Mouse (Mus musculus): ENCODE data around the gene 2300002M23Rik. TPM values are rescaled to one million over a fixed set of nuclear protein-coding genes. Genes with fewer than 3 reads are reported as not detected.

Gene 2300002M23Rik
- polyA plus RNA-seq, 1 experiment from 2014 or later: not detected

DNA sequence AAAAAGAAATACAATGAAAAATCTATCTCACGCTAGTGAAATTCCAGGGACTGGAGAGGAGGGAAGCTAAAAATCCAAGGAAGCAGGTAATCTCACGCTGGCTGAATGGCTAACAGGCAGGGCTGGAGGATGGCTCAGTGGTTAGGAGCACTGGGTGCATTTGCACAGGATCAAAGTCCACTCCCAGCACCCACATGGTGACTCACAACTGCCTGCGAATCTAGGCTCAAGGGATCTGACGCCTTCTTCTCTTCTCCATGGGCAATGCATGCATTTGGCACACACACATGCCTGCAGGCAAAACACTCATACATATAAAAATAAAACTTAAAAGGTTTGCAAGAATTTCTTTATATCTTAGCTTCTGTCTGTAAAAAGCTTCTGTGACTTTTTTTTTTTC, 29.8 kb upstream of the 2300002M23Rik start:
- Histone ChIP-seq H3K4me2 (no peak overlapping the region), H3K27me3 (ENCODE audit: insufficient read depth, low read length) (no peaks in the 10 kb centered on the region), H3K36me3 (ENCODE audit: insufficient read depth) (no peaks in the 10 kb centered on the region), H3K9me3 (ENCODE audit: low read depth, low read length) (no peaks in the 10 kb centered on the region), H3K9ac (no peak overlapping the region), H3K27ac (ENCODE audit: low read depth) (no peak overlapping the region), H3K4me1 (ENCODE audit: insufficient read depth) (no peaks in the 10 kb centered on the region), H3K4me3 (ENCODE audit: low read depth, low read length) (no peak overlapping the region)
- 75% methylated on average over 4 of the region's 4 CpGs for WGBS
- no peak for DNase-seq
- ATAC-seq (ENCODE audit: insufficient read depth): no peak
- TF ChIP-seq CTCF (IDR thresholded peaks at IDR 0.05; ENCODE audit: low read depth): no peak

- H3K9me3 ChIP-seq (ENCODE audit: low read depth, low read length): no peaks in the 10 kb centered on the region
- H3K4me1 ChIP-seq (ENCODE audit: insufficient read depth): no peaks in the 10 kb centered on the region
- 71% methylated on average over 1 of the region's 1 CpGs for WGBS
- H3K27me3 ChIP-seq (ENCODE audit: insufficient read depth, low read length): no peaks in the 10 kb centered on the region
- no peak overlapping the region for H3K27ac ChIP-seq (ENCODE audit: low read depth)
- no peak overlapping the region for H3K9ac ChIP-seq
- DNase-seq (no peak), ATAC-seq (ENCODE audit: insufficient read depth) (no peak)
- no peaks in the 10 kb centered on the region for H3K36me3 ChIP-seq (ENCODE audit: insufficient read depth)
- H3K4me3 ChIP-seq (ENCODE audit: low read depth, low read length): no peak overlapping the region
- TF ChIP-seq CTCF (IDR thresholded peaks at IDR 0.05; ENCODE audit: low read depth): no peak
- H3K4me2 ChIP-seq: no peak overlapping the region
These were observed 28.8 kb upstream of the 2300002M23Rik start for GRCm38 (mm10) chr17:35538476-35538875.

DNA sequence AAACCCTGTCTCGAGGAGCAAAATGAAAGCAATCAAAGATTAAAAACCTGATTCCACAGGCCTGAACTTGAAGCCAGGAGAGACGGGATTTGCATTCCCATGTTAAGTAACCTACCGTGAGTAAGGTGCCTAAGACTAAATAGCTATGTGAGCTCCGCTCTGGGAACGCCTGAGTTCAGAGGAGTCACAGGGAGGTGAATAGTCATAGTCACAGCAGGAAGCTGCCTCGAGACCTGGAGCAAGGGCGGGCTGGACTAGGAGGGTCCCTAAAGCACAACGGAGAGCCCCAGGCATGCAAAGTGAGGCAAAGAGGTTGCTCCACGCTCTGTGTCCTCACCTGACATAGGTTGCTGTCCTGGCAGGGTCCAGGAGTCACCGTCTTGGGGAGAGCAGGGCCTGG, 27.7 kb upstream of the 2300002M23Rik start:
- WGBS: 55% methylated on average over 10 of the region's 10 CpGs
- no peak for TF ChIP-seq CTCF (IDR thresholded peaks at IDR 0.05; ENCODE audit: low read depth)
- no peaks in the 10 kb centered on the region for H3K9me3 ChIP-seq (ENCODE audit: low read depth, low read length)
- no peaks in the 10 kb centered on the region for H3K36me3 ChIP-seq (ENCODE audit: insufficient read depth)
- no peak overlapping the region for H3K4me3 ChIP-seq (ENCODE audit: low read depth, low read length)
- no peak overlapping the region for H3K4me2 ChIP-seq
- DNase-seq (no peak), ATAC-seq (ENCODE audit: insufficient read depth) (no peak)
- H3K9ac ChIP-seq: no peak overlapping the region
- H3K27ac ChIP-seq (ENCODE audit: low read depth): no peak overlapping the region
- no peaks in the 10 kb centered on the region for H3K4me1 ChIP-seq (ENCODE audit: insufficient read depth)
- H3K27me3 ChIP-seq (ENCODE audit: insufficient read depth, low read length): no peaks in the 10 kb centered on the region

GRCm38 (mm10) chr17:35542761-35543411, 24.4 kb upstream of the 2300002M23Rik start:
- no peak for DNase-seq

DNA sequence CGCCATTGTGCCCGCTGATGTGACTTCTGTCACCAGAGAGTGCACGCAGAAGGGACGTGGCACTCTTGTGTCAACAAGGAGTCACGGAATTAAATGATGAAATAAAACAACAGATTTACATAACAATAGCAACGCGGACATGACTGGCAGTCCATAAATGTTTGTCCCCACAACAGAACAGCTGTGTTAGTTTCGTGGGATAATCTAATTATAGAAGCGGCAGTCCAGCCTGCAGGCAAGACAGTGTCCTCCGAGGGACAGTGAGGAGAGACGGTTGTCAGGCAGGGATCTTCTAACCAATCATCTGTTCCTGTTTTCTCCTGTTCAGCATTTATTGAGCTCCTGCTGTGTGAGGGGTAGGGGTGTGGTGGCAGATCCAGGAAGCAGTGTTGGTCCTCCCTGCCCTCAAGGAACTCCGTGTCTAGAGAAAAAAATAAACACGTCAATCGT, 23.8 kb upstream of the 2300002M23Rik start:
- no peaks in the 10 kb centered on the region for H3K4me1 ChIP-seq (ENCODE audit: insufficient read depth)
- H3K27me3 ChIP-seq (ENCODE audit: insufficient read depth, low read length): no peaks in the 10 kb centered on the region
- no peak overlapping the region for H3K4me3 ChIP-seq (ENCODE audit: low read depth, low read length)
- no peaks in the 10 kb centered on the region for H3K36me3 ChIP-seq (ENCODE audit: insufficient read depth)
- H3K9me3 ChIP-seq (ENCODE audit: low read depth, low read length): no peaks in the 10 kb centered on the region
- no peak for DNase-seq
- H3K27ac ChIP-seq (ENCODE audit: low read depth): no peak overlapping the region
- TF ChIP-seq CTCF (IDR thresholded peaks at IDR 0.05; ENCODE audit: low read depth): no peak
- H3K9ac ChIP-seq: no peak overlapping the region
- 49% methylated on average over 14 of the region's 14 CpGs for WGBS
- no peak for ATAC-seq (ENCODE audit: insufficient read depth)
- no peak overlapping the region for H3K4me2 ChIP-seq

More at GRCm38 (mm10) chr17:35542761-35543411, 24.4 kb upstream of the 2300002M23Rik start:
- H3K9me3 ChIP-seq (ENCODE audit: low read depth, low read length): no peaks in the 10 kb centered on the region
- H3K27ac ChIP-seq (ENCODE audit: low read depth): no peak overlapping the region
- H3K9ac ChIP-seq: no peak overlapping the region
- ATAC-seq (ENCODE audit: insufficient read depth): no peak
- no peaks in the 10 kb centered on the region for H3K4me1 ChIP-seq (ENCODE audit: insufficient read depth)
- H3K4me2 ChIP-seq: no peak overlapping the region
- no peak overlapping the region for H3K4me3 ChIP-seq (ENCODE audit: low read depth, low read length)
- H3K27me3 ChIP-seq (ENCODE audit: insufficient read depth, low read length): no peaks in the 10 kb centered on the region
- WGBS: 72% methylated on average over 15 of the region's 15 CpGs
- no peaks in the 10 kb centered on the region for H3K36me3 ChIP-seq (ENCODE audit: insufficient read depth)
- TF ChIP-seq CTCF (IDR thresholded peaks at IDR 0.05; ENCODE audit: low read depth): no peak

DNA sequence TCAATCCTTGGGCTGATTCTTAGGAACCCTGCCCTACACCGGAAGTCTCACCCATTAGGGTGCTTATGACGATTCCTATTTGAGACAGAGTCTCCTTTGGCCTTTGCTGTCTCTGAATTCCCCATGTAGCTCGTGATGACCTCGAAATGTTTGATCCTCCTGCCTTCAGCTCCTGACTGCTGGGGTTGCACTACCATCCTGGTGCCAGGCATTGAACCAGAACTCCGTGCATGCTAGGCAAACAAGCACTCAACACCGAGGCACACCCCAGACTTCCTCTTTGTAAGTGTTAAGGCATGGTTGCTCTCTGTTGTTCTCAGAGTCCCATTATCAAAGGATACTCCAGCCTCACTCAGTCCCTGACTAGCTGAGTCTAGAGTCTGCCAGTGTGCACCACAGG, 23.2 kb upstream of the 2300002M23Rik start:
- DNase-seq (no peak), ATAC-seq (ENCODE audit: insufficient read depth) (no peak)
- no peak overlapping the region for H3K4me2 ChIP-seq
- no peaks in the 10 kb centered on the region for H3K36me3 ChIP-seq (ENCODE audit: insufficient read depth)
- H3K9me3 ChIP-seq (ENCODE audit: low read depth, low read length): no peaks in the 10 kb centered on the region
- no peaks in the 10 kb centered on the region for H3K4me1 ChIP-seq (ENCODE audit: insufficient read depth)
- TF ChIP-seq CTCF (IDR thresholded peaks at IDR 0.05; ENCODE audit: low read depth): no peak
- H3K27me3 ChIP-seq (ENCODE audit: insufficient read depth, low read length): no peaks in the 10 kb centered on the region
- H3K4me3 ChIP-seq (ENCODE audit: low read depth, low read length): no peak overlapping the region
- H3K9ac ChIP-seq: no peak overlapping the region
- 65% methylated on average over 6 of the region's 6 CpGs for WGBS
- no peak overlapping the region for H3K27ac ChIP-seq (ENCODE audit: low read depth)

DNA sequence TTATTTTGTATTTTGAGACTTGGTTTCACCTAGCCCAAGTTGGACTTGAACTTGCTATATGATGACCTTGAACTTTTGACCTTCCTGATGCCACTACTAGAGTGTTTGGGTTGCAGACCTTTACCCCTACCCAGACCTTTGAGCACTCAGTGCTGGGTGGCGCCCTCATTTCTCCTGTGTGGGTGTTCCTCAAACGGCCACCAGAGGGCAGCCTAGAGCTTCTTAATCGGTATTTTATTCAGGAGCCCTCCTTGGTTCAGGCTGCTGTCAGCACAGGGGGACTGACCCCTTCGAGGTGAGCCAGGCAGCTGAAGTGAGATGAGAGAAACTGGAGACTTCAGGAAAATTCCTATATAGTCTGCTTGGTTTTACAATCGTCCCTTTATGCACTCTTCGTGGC, 22.6 kb upstream of the 2300002M23Rik start:
- DNase-seq (peak; percentile 77), ATAC-seq (ENCODE audit: insufficient read depth) (no peak)
- Histone ChIP-seq H3K27ac (ENCODE audit: low read depth) (no peak overlapping the region), H3K4me2 (no peak overlapping the region), H3K4me3 (ENCODE audit: low read depth, low read length) (no peak overlapping the region), H3K9me3 (ENCODE audit: low read depth, low read length) (no peaks in the 10 kb centered on the region), H3K4me1 (ENCODE audit: insufficient read depth) (no peaks in the 10 kb centered on the region), H3K9ac (no peak overlapping the region), H3K27me3 (ENCODE audit: insufficient read depth, low read length) (no peaks in the 10 kb centered on the region), H3K36me3 (ENCODE audit: insufficient read depth) (no peaks in the 10 kb centered on the region)
- peak; percentile 80 for TF ChIP-seq CTCF (IDR thresholded peaks at IDR 0.05; ENCODE audit: low read depth)
- 34% methylated on average over 6 of the region's 6 CpGs for whole genome bisulfite sequencing

Measured in lung, embryonic 14.5 days (tissue).